Mouse (Mus musculus) lung, embryonic 16.5 days (tissue): ENCODE measurements around the gene Svip. TPM values are rescaled to one million over a fixed set of nuclear protein-coding genes. Genes with fewer than 3 reads are reported as not detected.
A peak's percentile ranks its signal among the peaks of the same experiment; 100 is the strongest.

Experiments
- ATAC-seq: fragments of 200-750 bp; cut with Nextera tagmentation; 2 replicates; pipeline ENCODE4 v1.8.0; 2017; ENCODE audit warnings: low read depth, mild to moderate bottlenecking, moderate library complexity
- H3K27ac ChIP-seq: fragments of 300-500 bp; sonication (generic); 2 replicates; pipeline ENCODE4 v1.5.1; 2014; ENCODE audit warnings: mild to moderate bottlenecking, control low read depth, low read length
- H3K27me3 ChIP-seq: fragments of 300-500 bp; sonication (generic); 2 replicates; pipeline ENCODE4 v1.6.1; 2014; ENCODE audit warnings: low read depth, low read length, mixed read lengths; ENCODE audit not compliant: control insufficient read depth, insufficient read depth
- H3K36me3 ChIP-seq: fragments of 300-500 bp; sonication (generic); 2 replicates; pipeline ENCODE4 v1.6.1; 2014; ENCODE audit warnings: low read length; ENCODE audit not compliant: control insufficient read depth, insufficient read depth
- H3K4me1 ChIP-seq: fragments of 300-500 bp; sonication (generic); replicated peaks from 2 replicates; pipeline ENCODE4 v1.6.1; 2014; ENCODE audit warnings: low read length, mixed read lengths; ENCODE audit not compliant: control insufficient read depth, insufficient read depth
- H3K4me2 ChIP-seq: fragments of 300-500 bp; sonication (generic); 2 replicates; pipeline ENCODE4 v1.6.1; 2014; ENCODE audit warnings: low read depth, low read length, control low read depth
- H3K4me3 ChIP-seq: fragments of 300-500 bp; sonication (generic); 2 replicates; pipeline ENCODE4 v1.5.1; 2014; ENCODE audit warnings: mild to moderate bottlenecking, low read length, control low read depth
- H3K9ac ChIP-seq: fragments of 300-500 bp; sonication (generic); 2 replicates; pipeline ENCODE4 v1.6.1; 2014; ENCODE audit warnings: low read length, control low read depth
- H3K9me3 ChIP-seq: fragments of 300-500 bp; sonication (generic); 2 replicates; pipeline ENCODE4 v1.6.1; 2016; ENCODE audit warnings: low read length; ENCODE audit not compliant: control insufficient read depth
- WGBS: fragments of 180-500 bp; shearing (Covaris S2); extraction: QIAGEN DNeasy Blood & Tissue Kit; methylation state at CpG from one replicate; pipeline ENCODE4 v1.1.7; 2014; 5-methylcytosine and 5-hydroxymethylcytosine counted together
- polyA plus RNA-seq: library from polyadenylated mRNA; unstranded; fragments of >200 nt; fragmentation: Nextera tagmentation; extraction: Ambion mirVana; gene quantifications from 2 replicates; pipeline ENCODE4 v1.2.1, GENCODE M21; 2015

Svip gene
- 7.3 and 7.6 TPM in 2 replicates for polyA plus RNA-seq

GRCm38 (mm10) chr7:52005511-52006295 lies at the start of gene Svip:
Gene Svip, minus strand, starts transcription at chr7:52006018.
- peak within 1 kb of the TSS; percentile 68 for H3K9ac ChIP-seq
- peak within 1 kb of the TSS; percentile 70 for H3K4me2 ChIP-seq
- ATAC-seq = peak; percentile 94
- H3K9me3 ChIP-seq = no peaks in the 10 kb centered on the region
- peak within 1 kb of the TSS; percentile 54 for H3K4me3 ChIP-seq
- peak within 1 kb of the TSS; percentile 64 for H3K27ac ChIP-seq
- H3K27me3 ChIP-seq = no peaks in the 10 kb centered on the region; the same call in 1 of the 2 replicates
- 0% methylated on average over 24 of the region's 47 CpGs for WGBS
- H3K4me1 ChIP-seq = no peaks in the 10 kb centered on the region
- H3K36me3 ChIP-seq = no peaks in the 10 kb centered on the region

- no peaks in the 10 kb centered on the region for H3K4me1 ChIP-seq
Observed at GRCm38 (mm10) chr7:52037600-52038582, 32.1 kb upstream of the Svip start.

DNA sequence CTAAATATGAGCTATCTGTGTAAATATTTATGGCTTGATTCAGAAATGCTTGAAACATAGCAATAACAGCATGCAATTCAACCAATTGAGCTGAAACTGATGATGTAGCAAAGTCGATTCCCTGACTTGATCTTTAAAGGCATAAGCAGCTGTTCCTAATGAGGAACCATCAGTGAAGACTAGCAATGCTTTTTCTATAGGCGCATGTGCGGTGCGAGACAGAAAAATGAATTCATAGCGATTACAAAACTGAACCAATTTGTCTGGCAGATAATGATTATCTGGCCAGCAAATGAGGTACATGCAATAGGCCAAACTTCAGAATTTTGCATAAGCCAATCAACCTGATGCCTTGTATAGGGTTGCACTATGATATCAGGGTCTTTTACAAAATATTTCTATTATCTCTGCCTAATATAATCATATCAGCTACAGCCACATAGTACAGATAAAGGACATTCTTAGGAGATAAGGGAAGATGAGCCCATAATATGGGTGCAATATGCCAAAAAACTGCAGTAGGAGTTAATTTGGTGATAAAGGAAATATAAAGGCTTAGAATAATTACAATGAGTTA lies 18.3 kb upstream of the Svip start:
- no peak for ATAC-seq
- no peaks in the 10 kb centered on the region for H3K9me3 ChIP-seq
- no peaks in the 10 kb centered on the region for H3K27me3 ChIP-seq
- 74% methylated on average over 5 of the region's 5 CpGs for WGBS
- no peak overlapping the region for H3K4me3 ChIP-seq
- H3K9ac ChIP-seq = no peak overlapping the region
- no peak overlapping the region for H3K4me2 ChIP-seq
- no peaks in the 10 kb centered on the region for H3K4me1 ChIP-seq
- no peak overlapping the region for H3K27ac ChIP-seq
- H3K36me3 ChIP-seq = no peaks in the 10 kb centered on the region

More at GRCm38 (mm10) chr7:52037600-52038582, 32.1 kb upstream of the Svip start:
- no peak overlapping the region for H3K27ac ChIP-seq
- H3K4me3 ChIP-seq = no peak overlapping the region
- no peak overlapping the region for H3K9ac ChIP-seq
- no peak overlapping the region for H3K4me2 ChIP-seq
- no peaks in the 10 kb centered on the region for H3K27me3 ChIP-seq
- ATAC-seq = no peak
- no peaks in the 10 kb centered on the region for H3K36me3 ChIP-seq
- no peaks in the 10 kb centered on the region for H3K9me3 ChIP-seq
- 45% methylated on average over 8 of the region's 8 CpGs for WGBS

DNA sequence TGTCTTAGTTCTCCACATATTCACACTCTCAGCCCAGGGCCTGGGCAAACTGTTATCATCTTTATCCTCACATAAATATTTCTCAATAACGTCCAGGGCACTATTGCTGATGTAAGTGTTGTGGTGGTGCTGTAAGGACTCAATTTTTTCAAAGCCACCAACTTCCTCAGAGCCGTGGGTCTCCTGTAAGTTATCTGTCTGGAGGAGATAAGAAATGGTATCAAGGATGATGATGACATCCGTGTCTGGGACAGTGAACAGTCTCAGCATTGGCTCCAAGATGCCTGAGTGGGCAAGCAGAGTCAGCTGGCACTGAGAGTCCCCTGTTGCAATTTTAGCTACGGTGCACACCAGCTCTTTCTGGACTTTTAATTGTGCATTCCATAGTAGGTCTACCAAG lies 16.2 kb upstream of the Svip start:
- Histone ChIP-seq H3K4me1 (no peaks in the 10 kb centered on the region), H3K36me3 (no peaks in the 10 kb centered on the region), H3K27ac (no peak overlapping the region), H3K4me3 (no peak overlapping the region), H3K9ac (no peak overlapping the region), H3K4me2 (no peak overlapping the region), H3K9me3 (no peaks in the 10 kb centered on the region), H3K27me3 (no peaks in the 10 kb centered on the region)
- no peak for ATAC-seq
- WGBS = 59% methylated on average over 4 of the region's 4 CpGs

DNA sequence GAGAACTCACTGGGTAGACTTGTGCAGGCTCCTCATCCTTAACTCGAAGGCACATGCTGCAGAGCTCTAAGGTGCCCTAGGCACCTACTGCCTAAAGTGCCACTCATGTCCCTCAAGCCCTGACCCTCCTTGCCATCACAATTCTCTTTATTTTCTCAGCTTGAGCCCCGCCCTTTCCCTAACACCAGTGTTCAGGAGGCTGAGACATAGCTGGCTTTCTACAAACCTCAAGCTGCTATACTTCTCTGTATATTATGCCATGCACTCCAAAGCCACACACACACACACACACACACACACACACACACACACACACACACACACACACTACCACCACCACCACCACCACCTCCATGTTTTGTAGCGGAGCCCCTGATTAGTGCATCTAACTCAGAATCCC lies 9.8 kb upstream of the Svip start, which contains the start of gene 1700015G11Rik:
1700015G11Rik (minus strand) TSS at position 101 of the 400 bp plus-strand sequence.
- H3K4me1 ChIP-seq = no peaks in the 10 kb centered on the region
- no peaks in the 10 kb centered on the region for H3K27me3 ChIP-seq
- H3K27ac ChIP-seq = no peak within 1 kb of the TSS
- H3K36me3 ChIP-seq = no peaks in the 10 kb centered on the region
- no peak within 1 kb of the TSS for H3K4me2 ChIP-seq
- no peak within 1 kb of the TSS for H3K9ac ChIP-seq
- ATAC-seq = no peak
- 77% methylated on average over 3 of the region's 3 CpGs for WGBS
- H3K9me3 ChIP-seq = no peaks in the 10 kb centered on the region
- H3K4me3 ChIP-seq = no peak within 1 kb of the TSS

DNA sequence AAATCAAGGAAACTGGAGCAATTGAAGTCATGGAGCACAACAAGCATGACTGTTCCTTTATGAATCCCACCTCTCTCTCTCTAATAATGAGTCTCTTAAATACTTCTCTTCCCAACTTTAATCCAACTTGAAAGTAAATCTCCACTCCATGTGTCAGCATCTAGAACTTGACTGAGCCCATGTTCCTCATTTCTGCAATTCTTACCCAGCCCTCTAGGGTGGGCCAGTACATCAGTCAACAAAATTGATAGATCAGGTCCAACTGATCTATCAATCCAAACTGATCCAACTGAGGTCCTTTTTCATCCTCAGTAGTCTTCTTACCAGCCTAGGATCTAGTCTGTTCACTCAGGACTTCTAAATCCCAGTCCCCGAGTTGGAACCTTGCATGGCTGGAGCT lies 9.4 kb upstream of the Svip start:
- Histone ChIP-seq H3K4me2 (no peak overlapping the region), H3K4me1 (no peaks in the 10 kb centered on the region), H3K4me3 (no peak overlapping the region), H3K27ac (no peak overlapping the region), H3K27me3 (no peaks in the 10 kb centered on the region), H3K36me3 (no peaks in the 10 kb centered on the region), H3K9ac (no peak overlapping the region), H3K9me3 (no peaks in the 10 kb centered on the region)
- 74% methylated on average over 1 of the region's 1 CpGs for WGBS
- ATAC-seq = no peak

DNA sequence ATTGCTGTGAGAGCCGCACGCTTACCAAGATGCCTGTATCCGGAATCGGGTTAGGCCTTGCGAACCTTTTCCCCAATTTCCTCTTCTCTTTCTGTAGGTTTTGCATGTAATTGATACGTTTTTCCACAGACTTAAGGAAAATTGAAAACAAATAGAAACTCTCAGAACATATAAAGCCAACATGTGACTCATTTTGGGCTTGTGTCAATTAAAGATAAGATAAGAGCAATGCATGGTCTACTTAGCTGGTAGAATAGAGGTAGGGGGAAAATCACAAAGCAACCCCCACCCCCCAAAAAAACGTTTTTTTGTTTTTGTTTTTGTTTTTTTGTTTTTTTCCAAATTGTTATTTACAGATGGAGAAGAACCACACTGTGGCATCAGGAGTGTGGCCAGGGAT lies 7.6 kb upstream of the Svip start:
- Histone ChIP-seq H3K9ac (no peak overlapping the region), H3K4me1 (no peaks in the 10 kb centered on the region), H3K27ac (no peak overlapping the region), H3K27me3 (no peaks in the 10 kb centered on the region), H3K36me3 (no peaks in the 10 kb centered on the region), H3K4me2 (no peak overlapping the region), H3K9me3 (no peaks in the 10 kb centered on the region), H3K4me3 (no peak overlapping the region)
- no peak for ATAC-seq
- 69% methylated on average over 7 of the region's 7 CpGs for WGBS

- Histone ChIP-seq H3K9ac (no peak overlapping the region), H3K36me3 (no peaks in the 10 kb centered on the region), H3K27ac (no peak overlapping the region), H3K4me1 (no peaks in the 10 kb centered on the region), H3K4me3 (no peak overlapping the region), H3K27me3 (no peaks in the 10 kb centered on the region; the same call in 1 of the 2 replicates), H3K9me3 (no peaks in the 10 kb centered on the region), H3K4me2 (no peak overlapping the region)
- 58% methylated on average over 2 of the region's 2 CpGs for WGBS
- ATAC-seq = no peak
Observed at GRCm38 (mm10) chr7:52007138-52007537, 1.3 kb upstream of the Svip start.

- Histone ChIP-seq H3K9ac (no peak overlapping the region; the same call in 1 of the 2 replicates), H3K27me3 (no peaks in the 10 kb centered on the region; the same call in 1 of the 2 replicates), H3K4me1 (no peaks in the 10 kb centered on the region), H3K4me2 (peak overlapping the region; percentile 70), H3K9me3 (no peaks in the 10 kb centered on the region), H3K4me3 (peak overlapping the region; percentile 54), H3K36me3 (no peaks in the 10 kb centered on the region), H3K27ac (peak overlapping the region; percentile 64)
- no peak for ATAC-seq
- 4% methylated on average over 9 of the region's 9 CpGs for WGBS
Observed at GRCm38 (mm10) chr7:52006296-52006630, 445 bp upstream of the Svip start.
